Mouse (Mus musculus) ES-E14 (cell line): ENCODE data around the gene Kif26a. TPM values are rescaled to one million over a fixed set of nuclear protein-coding genes. Genes with fewer than 3 reads are reported as not detected.

ENCODE experiments used
- DNase-seq: peaks from one replicate; pipeline ENCODE4 v3.0.0-alpha.2; 2013; ENCODE audit warnings: low read depth, low spot score
- H3K27ac ChIP-seq: 2 replicates; pipeline ENCODE4 v1.5.1; 2012; ENCODE audit warnings: low read depth, mild to moderate bottlenecking, low read length, moderate library complexity, mixed read lengths; ENCODE audit not compliant: poor library complexity, insufficient read depth, severe bottlenecking
- H3K36me3 ChIP-seq: 2 replicates; pipeline ENCODE4 v1.6.1; 2012; ENCODE audit warnings: mild to moderate bottlenecking, low read length, moderate library complexity, mixed read lengths; ENCODE audit not compliant: control insufficient read depth, poor library complexity, insufficient read depth, severe bottlenecking
- H3K4me1 ChIP-seq, 2 experiments: fragments of 150-350 bp in 1 of 2; sonication (generic) in 1 of 2; 2 replicates each; pipeline ENCODE4 v1.6.1; 2012; ENCODE audit warnings: low read length in 2 of 2, mild to moderate bottlenecking in 1 of 2, mixed read lengths in 1 of 2; ENCODE audit not compliant: control insufficient read depth in 2 of 2, insufficient read depth in 2 of 2, poor library complexity in 1 of 2
- H3K4me3 ChIP-seq, 2 experiments: fragments of 150-350 bp in 1 of 2; sonication (generic) in 1 of 2; 2 replicates each; pipeline ENCODE4 v1.5.1; 2012; ENCODE audit warnings: low read length in 2 of 2, low read depth in 1 of 2, mild to moderate bottlenecking in 1 of 2, mixed read lengths in 1 of 2; ENCODE audit not compliant: insufficient read depth in 1 of 2, poor library complexity in 1 of 2, severe bottlenecking in 1 of 2
- H3K9ac ChIP-seq: 2 replicates; pipeline ENCODE4 v1.6.1; 2012; ENCODE audit warnings: low read depth, mild to moderate bottlenecking, low read length, mixed read lengths; ENCODE audit not compliant: poor library complexity, insufficient read depth, severe bottlenecking
- H3K9me3 ChIP-seq: fragments of 150-350 bp; sonication (generic); 2 replicates; pipeline ENCODE4 v1.6.1; 2012; ENCODE audit warnings: low read depth, mild to moderate bottlenecking, low read length; ENCODE audit not compliant: control insufficient read depth, insufficient read depth
- CHD2 ChIP-seq: IDR thresholded peaks from 2 replicates; pipeline ENCODE4 v1.6.1; 2014; ENCODE audit warnings: mild to moderate bottlenecking, low read depth, low read length, inconsistent platforms
- HCFC1 ChIP-seq: IDR thresholded peaks from 2 replicates; pipeline ENCODE4 v1.6.1; 2012; ENCODE audit warnings: low read length, inconsistent platforms, borderline replicate concordance; ENCODE audit not compliant: insufficient read depth
- MAFK ChIP-seq: IDR thresholded peaks from 2 replicates; pipeline ENCODE4 v1.6.1; 2014; ENCODE audit warnings: mild to moderate bottlenecking, low read depth, low read length, inconsistent platforms; ENCODE audit not compliant: insufficient read depth
- ZC3H11A ChIP-seq: IDR thresholded peaks from 2 replicates; pipeline ENCODE4 v1.6.1; 2012; ENCODE audit warnings: low read depth, mild to moderate bottlenecking, inconsistent platforms, low read length, borderline replicate concordance
- ZNF384 ChIP-seq: IDR thresholded peaks from 2 replicates; pipeline ENCODE4 v1.6.1; 2012; ENCODE audit warnings: low read depth, low read length, inconsistent platforms
- in situ Hi-C, 2 experiments: fragments of 600-800 bp; cut with MboI; formaldehyde crosslinking; loops; one replicate each; pipeline ENCODE4 v1.15.1; 2025; ENCODE audit warnings: low sequenced_read_pairs in 2 of 2, inconsistent platforms in 1 of 2; ENCODE audit not compliant: unreplicated experiment in 2 of 2
- total RNA-seq: library from RNA; depleted of rRNA; stranded (reverse); fragments of 300-350 nt; gene quantifications from 2 replicates; pipeline ENCODE4 v1.2.3, GENCODE M21; 2012

Kif26a gene
- total RNA-seq, 1 experiment, result 6.1 TPM

- H3K27ac ChIP-seq, result no peak overlapping the region
- no peak for DNase-seq
- in situ Hi-C loops, result no loop called here
These were observed 61.2 kb downstream of the Kif26a start for GRCm38 (mm10) chr12:112207163-112207562.

DNA sequence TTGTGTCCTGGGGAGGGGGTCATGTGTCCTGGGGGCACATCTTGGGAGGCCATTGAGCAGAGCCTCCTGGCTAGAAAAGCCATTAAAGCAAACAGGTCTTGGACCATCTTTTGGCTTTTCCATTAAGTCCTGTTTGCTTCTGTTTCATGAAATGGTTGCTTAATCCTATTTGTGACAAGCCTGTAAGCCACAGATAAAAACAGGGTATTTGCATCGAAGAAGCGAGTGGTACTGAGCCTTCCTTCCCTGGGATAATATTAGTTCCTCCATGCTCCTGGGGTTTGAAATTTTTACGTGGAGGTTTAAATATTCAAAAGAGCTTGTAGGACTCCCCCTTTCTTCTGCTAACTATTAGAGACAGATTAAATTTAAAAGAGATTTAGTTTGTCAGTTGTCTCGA is 61.7 kb downstream of the Kif26a start:
- no peak for DNase-seq
- Histone ChIP-seq H3K4me1 (no peaks in the 10 kb centered on the region), H3K36me3 (no peaks in the 10 kb centered on the region), H3K9ac (no peak overlapping the region), H3K27ac (no peak overlapping the region), H3K9me3 (no peaks in the 10 kb centered on the region; the same call in 1 of the 2 replicates), H3K4me3 (no peak overlapping the region)
- in situ Hi-C loops, result no loop called here
- TF ChIP-seq ZNF384 (no peak), ZC3H11A (no peak), CHD2 (no peak), MAFK (no peak)

More at GRCm38 (mm10) chr12:112207163-112207562, 61.2 kb downstream of the Kif26a start:
- no peaks in the 10 kb centered on the region for H3K4me1 ChIP-seq
- TF ChIP-seq CHD2 (no peak), HCFC1 (no peak), ZNF384 (no peak), ZC3H11A (no peak), MAFK (no peak)
- no peak overlapping the region for H3K4me3 ChIP-seq
- H3K9ac ChIP-seq, result no peak overlapping the region
- no peaks in the 10 kb centered on the region for H3K36me3 ChIP-seq
- H3K9me3 ChIP-seq, result no peaks in the 10 kb centered on the region; the same call in 1 of the 2 replicates

- no peak for TF ChIP-seq HCFC1
- no peak for TF ChIP-seq ZC3H11A
- no peak for TF ChIP-seq ZNF384
- no peak for TF ChIP-seq CHD2
- no peak for TF ChIP-seq MAFK
- H3K27ac ChIP-seq, result no peak overlapping the region
- H3K9me3 ChIP-seq, result no peaks in the 10 kb centered on the region; the same call in 1 of the 2 replicates
- H3K9ac ChIP-seq, result no peak overlapping the region
- DNase-seq, result no peak
- no peaks in the 10 kb centered on the region for H3K36me3 ChIP-seq
- H3K4me3 ChIP-seq, result no peak overlapping the region
- in situ Hi-C loops, result no loop called here
- H3K4me1 ChIP-seq, result no peaks in the 10 kb centered on the region
These were observed 64.6 kb downstream of the Kif26a start for GRCm38 (mm10) chr12:112210622-112211021.

DNA sequence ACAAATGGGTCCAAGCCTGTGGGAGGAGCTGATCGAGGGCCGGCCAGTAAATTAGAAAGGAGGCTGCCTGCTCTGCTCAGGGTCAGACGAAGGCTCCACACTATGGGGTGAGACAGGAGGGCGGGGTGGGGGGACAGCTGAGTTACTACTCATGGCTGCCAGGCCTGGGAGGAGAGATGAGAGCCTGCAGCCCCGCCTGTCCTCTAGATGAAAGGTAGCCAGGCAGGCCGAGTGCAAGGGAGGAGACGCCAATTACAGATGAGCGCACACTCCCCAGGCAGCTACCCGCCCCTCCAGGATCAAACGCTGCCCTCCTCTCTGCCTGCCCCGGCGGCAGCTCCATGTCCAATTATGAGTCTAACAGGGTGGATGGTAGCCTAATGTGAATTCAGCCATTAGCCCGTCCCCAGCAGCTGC is 68.4 kb downstream of the Kif26a start:
- Histone ChIP-seq H3K4me3 (no peak overlapping the region), H3K9me3 (no peaks in the 10 kb centered on the region), H3K4me1 (no peaks in the 10 kb centered on the region), H3K9ac (no peak overlapping the region), H3K27ac (no peak overlapping the region), H3K36me3 (no peaks in the 10 kb centered on the region)
- TF ChIP-seq CHD2, result no peak
- TF ChIP-seq ZC3H11A, result no peak
- no peak for TF ChIP-seq MAFK
- TF ChIP-seq ZNF384, result no peak
- TF ChIP-seq HCFC1, result no peak
- in situ Hi-C loops, result no loop called here
- DNase-seq, result no peak

- DNase-seq, result no peak
- TF ChIP-seq CHD2 (no peak), ZNF384 (no peak), HCFC1 (no peak), ZC3H11A (no peak), MAFK (no peak)
- in situ Hi-C loops, result no loop called here
- no peak overlapping the region for H3K4me3 ChIP-seq
- H3K9ac ChIP-seq, result no peak overlapping the region
- H3K36me3 ChIP-seq, result no peaks in the 10 kb centered on the region
- H3K9me3 ChIP-seq, result no peaks in the 10 kb centered on the region
- H3K27ac ChIP-seq, result no peak overlapping the region
- no peaks in the 10 kb centered on the region for H3K4me1 ChIP-seq
These were observed 69.5 kb downstream of the Kif26a start for GRCm38 (mm10) chr12:112215545-112215944.
